Mouse (Mus musculus) liver, postnatal 0 days (tissue): ENCODE measurements at regions not wholly inside any gene's neighbourhood (a gene's known extent, or its start where the extent isn't known, plus 50 kb on each side); places are given as distances from the start of the nearest gene placed in this dataset.

Experiments used
- CTCF ChIP-seq: sonication (generic); IDR thresholded peaks from 2 replicates; pipeline ENCODE4 v1.5.1; 2016; ENCODE audit warnings: antibody characterized with exemption, low read depth
- EP300 ChIP-seq: IDR thresholded peaks from 2 replicates; pipeline ENCODE4 v1.6.1; 2016; ENCODE audit warnings: antibody characterized with exemption, low read depth, mild to moderate bottlenecking

- TF ChIP-seq CTCF (no peak), EP300 (no peak)
Observed at GRCm38 (mm10) chr12:25994063-25994462, 421.0 kb downstream of the Rnf144a start.
